8 mouse cellular contexts compared by ENCODE assay signal in the genomic region with DNA sequence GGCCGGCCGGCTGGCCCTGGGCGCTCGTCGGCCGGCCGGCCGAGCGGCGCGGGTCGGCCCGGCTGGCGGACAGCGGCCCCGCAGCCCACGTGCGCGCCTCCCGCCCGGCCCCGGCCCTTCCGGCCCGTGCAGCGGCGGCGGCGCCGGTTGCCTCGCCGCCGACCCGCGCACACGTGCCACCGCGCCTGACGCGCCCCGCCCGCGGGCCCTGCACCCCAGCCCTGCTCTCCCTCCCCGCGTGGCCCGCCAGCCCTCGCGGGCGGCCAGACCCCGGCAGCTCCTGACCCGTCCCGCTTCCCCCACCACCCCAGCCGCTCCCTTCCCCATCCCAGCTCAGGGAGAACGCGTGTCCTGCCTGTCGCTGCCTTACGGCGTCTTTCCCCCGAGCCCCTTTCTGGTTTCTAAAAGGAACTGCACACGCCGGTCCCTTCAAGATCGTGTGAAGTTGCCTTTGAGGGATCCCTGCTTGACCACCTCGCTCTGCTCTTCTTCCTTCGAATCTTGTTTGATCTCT. TPM values are rescaled to one million over a fixed set of nuclear protein-coding genes. Genes with fewer than 3 reads are reported as not detected.
A peak's percentile ranks its signal among the peaks of the same experiment; 100 is the strongest.
DNase-seq lines count a peak whose midpoint lies in the region; ATAC-seq and TF ChIP-seq lines count a peak whose summit lies in the region.

No protein-coding gene starts in this region.

- H3K4me2 ChIP-seq in liver, embryonic 15.5 days: peak overlapping the region; percentile 99
- peak overlapping the region; percentile 70 for H3K4me2 ChIP-seq in stomach, embryonic 15.5 days

- peak; percentile 55 for ATAC-seq in liver, embryonic 15.5 days (ENCODE audit: insufficient read depth)
- peak; percentile 7 for ATAC-seq in stomach, embryonic 15.5 days (ENCODE audit: insufficient read depth, low FRiP score, low read depth)

- H3K36me3 ChIP-seq in kidney, adult 2 months (ENCODE audit: control insufficient read depth, insufficient read depth, low read length): no peaks in the 10 kb centered on the region
- no peaks in the 10 kb centered on the region for H3K36me3 ChIP-seq in liver, embryonic 15.5 days (replicated peaks)
- H3K36me3 ChIP-seq in stomach, embryonic 15.5 days: no peaks in the 10 kb centered on the region

- no peaks in the 10 kb centered on the region for H3K9me3 ChIP-seq in liver, embryonic 15.5 days (replicated peaks)
- no peaks in the 10 kb centered on the region for H3K9me3 ChIP-seq in stomach, embryonic 15.5 days

- peak; percentile 7 to 18 for DNase-seq in layer of hippocampus, adult 2 months (ENCODE audit: low spot score in 2 of 2)
- no peak for DNase-seq in layer of hippocampus, adult 9-10 months (ENCODE audit: low spot score)
- DNase-seq in cerebellum, adult 9-11 months: peak; percentile 63
- peak; percentile 47 for DNase-seq in gastrocnemius, postnatal 25 days
- peak; percentile 40 for DNase-seq in kidney, adult 2 months
- peak; percentile 2 to 8 for DNase-seq in natural killer cell, adult 2 months (ENCODE audit: low spot score in 2 of 2)

- 0 out of 2 replicates have a peak, but pooled peaks have one; percentile 10 for TF ChIP-seq CTCF in layer of hippocampus, adult 2 months (conservative IDR thresholded peaks at IDR 0.05)
- no peak for TF ChIP-seq CTCF in kidney, adult 2 months (conservative IDR thresholded peaks at IDR 0.05; ENCODE audit: insufficient read depth, insufficient read length, low read depth, low read length)

- peak overlapping the region; percentile 71 for H3K4me3 ChIP-seq in layer of hippocampus, adult 2 months
- peak overlapping the region; percentile 87 for H3K4me3 ChIP-seq in kidney, adult 2 months (ENCODE audit: insufficient read depth, low read depth, low read length)
- H3K4me3 ChIP-seq in liver, embryonic 15.5 days (replicated peaks): peak overlapping the region; percentile 87
- H3K4me3 ChIP-seq in stomach, embryonic 15.5 days (replicated peaks): peak overlapping the region; percentile 87

- 3% methylated on average over 63 of the region's 63 CpGs for WGBS in kidney, adult 2 months
- 1% methylated on average over 34 of the region's 63 CpGs for WGBS in liver, embryonic 15.5 days (ENCODE audit: insufficient replicate concordance)
- under 1% methylated on average over 21 of the region's 63 CpGs for WGBS in stomach, embryonic 15.5 days

- peak overlapping the region; percentile 81 for H3K9ac ChIP-seq in liver, embryonic 15.5 days
- peak overlapping the region; percentile 82 for H3K9ac ChIP-seq in stomach, embryonic 15.5 days

- peak overlapping the region; percentile 83 for H3K27ac ChIP-seq in layer of hippocampus, adult 2 months
- peak overlapping the region; percentile 66 for H3K27ac ChIP-seq in kidney, adult 2 months (ENCODE audit: insufficient read depth, low read depth, low read length)
- H3K27ac ChIP-seq in liver, embryonic 15.5 days (replicated peaks): peak overlapping the region; percentile 84
- H3K27ac ChIP-seq in stomach, embryonic 15.5 days: peak overlapping the region; percentile 88

- H3K4me1 ChIP-seq in kidney, adult 2 months (ENCODE audit: control insufficient read depth, insufficient read depth, low read length): peaks cover 4% of the 10 kb centered on the region; the same call in 1 of the 2 replicates
- peaks cover 24% of the 10 kb centered on the region for H3K4me1 ChIP-seq in liver, embryonic 15.5 days (replicated peaks)
- H3K4me1 ChIP-seq in stomach, embryonic 15.5 days: 0 out of 2 replicates have a peak, but pooled peaks cover 11% of the 10 kb centered on the region

- no peak for TF ChIP-seq POLR2A in kidney, adult 2 months (IDR thresholded peaks at IDR 0.05; ENCODE audit: low read depth, low read length)

- H3K27me3 ChIP-seq in kidney, adult 2 months (replicated peaks; ENCODE audit: control insufficient read depth, insufficient read depth, low read length): no peaks in the 10 kb centered on the region
- H3K27me3 ChIP-seq in liver, embryonic 15.5 days: no peaks in the 10 kb centered on the region
- no peaks in the 10 kb centered on the region for H3K27me3 ChIP-seq in stomach, embryonic 15.5 days (replicated peaks)

RNA-seq across cellular contexts. Expression of gene Ipo5, which starts 0.4 kb away (rescaled TPM):
- 10 to 100 TPM; 96.9 to 98.5 TPM for total RNA-seq in layer of hippocampus, adult 2 months (2021)
- total RNA-seq in gastrocnemius, postnatal 25 days (2021): 10 to 100 TPM; 96.2 to 99.5 TPM
- polyA plus RNA-seq in kidney, adult 2 months (2012; rRNA removed): 18.1 and 20.5 TPM in 2 replicates
- 34.9 and 36.7 TPM in 2 replicates for polyA plus RNA-seq in liver, embryonic 15.5 days (2015; fragmentation: Nextera tagmentation; extraction: Ambion mirVana)
- 76.0 and 81.7 TPM in 2 replicates for polyA plus RNA-seq in stomach, embryonic 15.5 days (2015; fragmentation: Nextera tagmentation; extraction: Ambion mirVana)
